Mouse (Mus musculus) limb, embryonic 11.5 days (tissue): ENCODE results near the gene Crybb2. TPM values are rescaled to one million over a fixed set of nuclear protein-coding genes. Genes with fewer than 3 reads are reported as not detected.
A peak's percentile ranks its signal among the peaks of the same experiment; 100 is the strongest.

Experiments used
- ATAC-seq: fragments of 200-750 bp; cut with Nextera tagmentation; 2 replicates; pipeline ENCODE4 v1.8.0; 2017; ENCODE audit warnings: low read depth; ENCODE audit not compliant: insufficient number of reproducible peaks, low FRiP score, low TSS enrichment
- DNase-seq: peaks from one replicate; pipeline ENCODE4 v3.0.0-alpha.2; 2015; ENCODE audit warnings: low spot score
- H3K27ac ChIP-seq: fragments of 300-500 bp; sonication (generic); replicated peaks from 2 replicates; pipeline ENCODE4 v1.5.1; 2014; ENCODE audit warnings: low read depth, mild to moderate bottlenecking, low read length
- H3K27me3 ChIP-seq: fragments of 300-500 bp; sonication (generic); 2 replicates; pipeline ENCODE4 v1.6.1; 2014; ENCODE audit warnings: mild to moderate bottlenecking, low read length, mixed read lengths; ENCODE audit not compliant: control insufficient read depth, insufficient read depth
- H3K36me3 ChIP-seq: fragments of 300-500 bp; sonication (generic); 2 replicates; pipeline ENCODE4 v1.6.1; 2014; ENCODE audit warnings: mild to moderate bottlenecking, low read length, moderate library complexity, mixed read lengths; ENCODE audit not compliant: control insufficient read depth, insufficient read depth
- H3K4me1 ChIP-seq: fragments of 300-500 bp; sonication (generic); 2 replicates; pipeline ENCODE4 v1.6.1; 2014; ENCODE audit warnings: low read length, mixed read lengths; ENCODE audit not compliant: control insufficient read depth, insufficient read depth
- H3K4me2 ChIP-seq: fragments of 300-500 bp; sonication (generic); 2 replicates; pipeline ENCODE4 v1.6.1; 2014; ENCODE audit warnings: low read depth, mild to moderate bottlenecking, moderate library complexity; ENCODE audit not compliant: severe bottlenecking
- H3K4me3 ChIP-seq: fragments of 300-500 bp; sonication (generic); 2 replicates; pipeline ENCODE4 v1.5.1; 2014; ENCODE audit warnings: low read depth, low read length
- H3K9ac ChIP-seq: fragments of 300-500 bp; sonication (generic); 2 replicates; pipeline ENCODE4 v1.6.1; 2014; ENCODE audit warnings: mild to moderate bottlenecking, low read length
- H3K9me3 ChIP-seq: fragments of 300-500 bp; sonication (generic); 2 replicates; pipeline ENCODE4 v1.6.1; 2016; ENCODE audit warnings: low read length; ENCODE audit not compliant: control insufficient read depth
- WGBS: fragments of 180-500 bp; shearing (Covaris S2); extraction: QIAGEN DNeasy Blood & Tissue Kit; methylation state at CpG from one replicate; pipeline ENCODE4 v1.1.7; 2014; 5-methylcytosine and 5-hydroxymethylcytosine counted together
- polyA plus RNA-seq: library from polyadenylated mRNA; unstranded; fragments of >200 nt; fragmentation: Nextera tagmentation; extraction: Ambion mirVana; gene quantifications from 2 replicates; pipeline ENCODE4 v1.2.1, GENCODE M21; 2014

Crybb2 gene
- polyA plus RNA-seq, 1 experiment from 2014 or later: not detected

DNA sequence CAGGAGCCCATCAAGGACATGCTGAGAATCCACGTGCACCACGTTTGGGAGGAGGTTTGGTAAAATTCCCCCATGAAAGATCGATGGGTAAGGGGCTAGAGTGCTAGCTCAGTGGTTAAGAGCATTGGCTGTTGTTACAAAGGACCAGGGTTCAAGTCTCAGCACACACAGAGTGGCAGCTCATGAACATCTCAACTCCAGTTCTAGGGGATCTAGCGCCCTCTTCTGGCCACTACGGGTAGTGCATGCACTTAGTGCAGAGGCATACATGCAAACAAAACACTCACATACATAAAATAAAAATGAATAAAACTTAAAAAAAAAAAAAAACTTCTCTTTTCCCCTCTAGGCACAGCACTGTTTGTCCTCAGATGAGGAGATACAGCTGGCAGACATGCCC is 8.8 kb upstream of the Crybb2 start:
- Histone ChIP-seq H3K36me3 (no peaks in the 10 kb centered on the region), H3K9me3 (0 out of 2 replicates have a peak, but pooled peaks cover 2% of the 10 kb centered on the region), H3K27ac (no peak overlapping the region), H3K4me3 (no peak overlapping the region), H3K9ac (no peak overlapping the region), H3K27me3 (no peaks in the 10 kb centered on the region), H3K4me2 (no peak overlapping the region), H3K4me1 (0 out of 2 replicates have a peak, but pooled peaks cover 2% of the 10 kb centered on the region)
- no peak for ATAC-seq
- peak; percentile 40 for DNase-seq
- WGBS: 66% methylated on average over 5 of the region's 5 CpGs

DNA sequence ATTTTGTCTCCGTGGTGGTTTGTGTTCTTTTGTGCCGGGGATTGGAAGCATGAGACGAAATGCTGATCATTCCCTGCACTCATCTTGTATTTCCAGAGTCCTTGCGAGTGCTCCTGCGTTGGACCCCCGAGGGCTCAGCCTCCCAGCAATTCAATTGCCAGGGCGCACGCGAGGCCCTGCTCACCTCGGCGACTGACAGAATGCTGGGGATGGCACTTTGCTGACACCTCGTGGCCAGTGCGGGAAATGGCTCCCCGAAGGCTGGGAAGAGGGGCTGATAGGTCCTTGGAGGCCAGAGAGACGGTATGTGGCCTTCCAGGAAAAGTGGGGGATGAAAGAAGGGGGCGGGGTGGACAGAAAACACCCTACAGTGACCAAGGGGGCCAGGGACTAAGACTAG is 15.6 kb downstream of the Crybb2 start:
- Histone ChIP-seq H3K27me3 (no peaks in the 10 kb centered on the region), H3K4me3 (no peak overlapping the region), H3K27ac (no peak overlapping the region), H3K4me2 (no peak overlapping the region), H3K9me3 (no peaks in the 10 kb centered on the region), H3K36me3 (no peaks in the 10 kb centered on the region), H3K4me1 (no peaks in the 10 kb centered on the region), H3K9ac (no peak overlapping the region)
- ATAC-seq: peak; percentile 35; the same call in 1 of the 2 replicates
- WGBS: 5% methylated on average over 16 of the region's 16 CpGs
- peak; percentile 91 for DNase-seq

DNA sequence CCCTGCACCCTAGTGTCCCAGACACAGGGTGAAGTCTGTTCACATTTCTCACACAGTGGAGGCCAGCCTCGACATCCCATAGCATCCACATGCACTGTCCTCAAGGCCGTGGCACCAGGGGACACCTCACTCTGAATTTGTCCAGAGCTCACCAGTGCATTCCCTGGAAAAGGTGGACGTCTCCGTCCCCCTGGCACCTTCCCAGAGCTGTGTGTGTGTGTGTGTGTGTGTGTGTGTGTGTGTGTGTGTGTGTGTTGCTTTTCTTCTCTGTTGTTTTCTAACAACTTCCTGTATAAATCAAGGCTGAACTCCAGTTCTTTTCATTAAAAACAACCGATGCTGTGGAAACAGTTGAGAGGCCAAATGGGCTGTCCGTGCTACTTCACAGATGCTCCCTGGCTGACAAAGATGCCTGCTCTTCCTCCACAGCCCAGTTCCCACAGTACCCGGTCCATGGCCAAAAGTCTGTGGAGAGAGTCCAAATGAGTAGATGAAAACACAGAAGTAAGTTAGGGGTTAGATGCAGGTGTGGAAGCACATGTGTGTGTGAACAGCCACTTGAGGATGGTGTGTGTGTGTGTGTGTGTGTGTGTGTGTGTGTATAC is 19.2 kb downstream of the Crybb2 start:
- Histone ChIP-seq H3K9ac (no peak overlapping the region), H3K4me1 (no peaks in the 10 kb centered on the region), H3K9me3 (no peaks in the 10 kb centered on the region), H3K36me3 (no peaks in the 10 kb centered on the region), H3K4me3 (no peak overlapping the region), H3K4me2 (no peak overlapping the region), H3K27me3 (no peaks in the 10 kb centered on the region), H3K27ac (no peak overlapping the region)
- WGBS: 68% methylated on average over 7 of the region's 7 CpGs
- DNase-seq: no peak
- ATAC-seq: no peak

DNA sequence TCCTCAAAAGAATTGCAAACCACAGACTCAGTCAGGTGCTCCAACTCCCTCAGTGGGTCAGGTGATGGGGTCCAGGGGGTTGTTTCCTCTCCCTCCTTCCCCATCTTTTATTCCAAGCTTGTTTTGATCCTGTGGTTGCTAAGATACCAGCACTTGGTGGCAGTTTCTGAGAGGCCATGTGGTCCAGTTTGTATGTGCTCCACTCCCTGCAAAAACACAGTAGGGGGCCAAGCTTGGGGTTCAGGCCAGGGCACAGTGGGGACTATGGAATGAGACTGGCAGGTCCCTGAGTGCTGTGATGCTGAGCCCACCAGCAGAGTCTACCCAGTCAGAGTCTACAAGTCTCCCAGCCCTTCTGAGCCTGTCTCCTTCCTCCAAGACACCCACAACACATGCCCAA is 20.0 kb downstream of the Crybb2 start:
- no peak for DNase-seq
- Histone ChIP-seq H3K4me1 (no peaks in the 10 kb centered on the region), H3K4me2 (no peak overlapping the region), H3K9ac (no peak overlapping the region; the same call in 1 of the 2 replicates), H3K27ac (no peak overlapping the region), H3K36me3 (no peaks in the 10 kb centered on the region), H3K4me3 (no peak overlapping the region), H3K9me3 (no peaks in the 10 kb centered on the region), H3K27me3 (no peaks in the 10 kb centered on the region)
- no peak for ATAC-seq

DNA sequence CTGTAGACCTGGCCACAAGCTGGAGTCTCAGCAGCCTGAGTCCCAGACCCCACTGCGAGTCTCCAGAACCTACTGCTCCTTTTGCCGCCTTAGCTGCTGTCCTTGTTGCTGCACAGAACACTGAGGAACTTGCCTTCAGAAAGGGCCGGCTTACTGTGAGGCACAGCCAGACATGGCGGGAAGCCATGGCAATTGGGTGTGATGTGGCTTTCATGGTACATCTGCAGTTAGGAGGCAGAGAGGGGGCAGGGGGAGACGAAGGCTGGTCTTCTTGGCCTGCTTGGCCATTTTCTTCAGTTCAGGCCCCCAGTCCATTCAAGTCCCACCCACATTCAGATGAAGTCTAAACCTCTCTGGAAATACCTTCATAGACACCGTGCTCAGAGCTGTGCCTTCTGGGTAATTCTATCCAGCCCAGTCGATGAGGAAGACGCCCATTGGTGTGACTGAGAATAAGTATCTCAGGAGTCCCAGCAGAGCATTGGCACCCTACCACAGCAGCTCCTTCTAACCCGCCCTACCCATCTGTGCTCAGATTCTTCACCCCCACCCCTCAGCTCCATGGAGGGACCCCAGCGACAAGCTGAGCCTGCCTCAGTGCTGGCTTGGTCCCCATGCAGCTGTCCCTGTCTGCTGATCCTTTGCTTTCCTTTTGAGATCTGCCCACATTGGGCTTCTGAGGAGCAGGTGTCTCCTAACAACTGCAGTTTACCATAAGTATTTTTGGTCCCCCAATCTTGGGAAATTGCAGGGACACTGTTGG is 24.2 kb downstream of the Crybb2 start:
- no peak for ATAC-seq
- Histone ChIP-seq H3K27me3 (no peaks in the 10 kb centered on the region), H3K9ac (no peak overlapping the region), H3K27ac (no peak overlapping the region), H3K36me3 (no peaks in the 10 kb centered on the region), H3K4me2 (no peak overlapping the region), H3K4me3 (no peak overlapping the region), H3K9me3 (no peaks in the 10 kb centered on the region), H3K4me1 (no peaks in the 10 kb centered on the region; the same call in 1 of the 2 replicates)
- WGBS: 86% methylated on average over 10 of the region's 10 CpGs
- no peak for DNase-seq

DNA sequence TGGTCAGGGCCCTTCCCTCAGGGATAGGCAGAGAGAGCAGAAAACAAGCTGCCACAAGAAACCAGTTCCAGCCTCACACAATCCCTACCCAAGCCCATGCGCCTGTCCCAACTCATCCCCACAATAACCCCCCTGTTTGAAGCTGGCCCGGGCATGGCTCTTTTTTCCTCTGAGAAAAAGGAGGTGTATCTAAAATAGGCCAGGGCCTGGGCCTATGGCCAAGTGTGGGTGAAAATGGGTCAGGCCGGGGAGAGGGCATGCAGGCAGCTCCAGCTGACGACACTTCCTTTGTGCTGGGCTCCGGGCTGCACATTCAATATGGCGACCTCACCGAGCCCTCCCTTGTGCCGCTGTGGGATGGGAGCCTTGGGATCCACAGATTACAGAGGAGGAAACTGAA is 26.4 kb downstream of the Crybb2 start:
- Histone ChIP-seq H3K27me3 (no peaks in the 10 kb centered on the region), H3K4me2 (no peak overlapping the region), H3K9ac (no peak overlapping the region), H3K4me1 (no peaks in the 10 kb centered on the region; the same call in 1 of the 2 replicates), H3K27ac (no peak overlapping the region), H3K4me3 (no peak overlapping the region), H3K9me3 (no peaks in the 10 kb centered on the region), H3K36me3 (no peaks in the 10 kb centered on the region)
- WGBS: 95% methylated on average over 8 of the region's 8 CpGs
- DNase-seq (no peak), ATAC-seq (no peak)

DNA sequence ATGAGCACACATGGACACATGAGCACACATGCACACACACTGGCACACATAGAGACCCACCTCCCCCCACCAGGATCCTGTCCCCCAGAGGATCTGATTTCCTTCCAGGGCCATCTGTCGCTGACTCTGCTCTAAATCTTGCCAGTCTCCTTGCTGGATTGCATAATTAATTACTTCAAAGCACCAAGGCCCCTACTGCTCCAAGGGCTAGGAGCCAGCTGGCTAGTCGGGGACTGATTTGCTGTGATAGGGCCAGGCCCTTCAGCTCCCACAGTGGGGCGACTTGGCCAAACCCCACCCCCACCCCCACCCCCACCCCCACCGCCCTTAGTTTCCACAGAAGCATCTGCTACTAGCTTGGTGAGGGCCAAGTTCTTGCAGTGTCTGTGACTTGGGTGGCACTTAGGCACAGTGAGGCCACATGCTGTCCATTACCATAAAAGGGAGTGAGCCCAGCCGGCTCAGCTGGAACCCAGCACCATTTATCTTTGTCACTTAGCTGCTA is 28.3 kb downstream of the Crybb2 start:
- H3K36me3 ChIP-seq: no peaks in the 10 kb centered on the region
- H3K27ac ChIP-seq: no peak overlapping the region
- H3K27me3 ChIP-seq: no peaks in the 10 kb centered on the region
- WGBS: under 1% methylated on average over 5 of the region's 5 CpGs
- no peaks in the 10 kb centered on the region; the same call in 1 of the 2 replicates for H3K4me1 ChIP-seq
- H3K4me2 ChIP-seq: no peak overlapping the region
- peak; percentile 33 for DNase-seq
- ATAC-seq: peak; percentile 44; the same call in 1 of the 2 replicates
- H3K9me3 ChIP-seq: no peaks in the 10 kb centered on the region
- no peak overlapping the region for H3K4me3 ChIP-seq
- no peak overlapping the region for H3K9ac ChIP-seq

DNA sequence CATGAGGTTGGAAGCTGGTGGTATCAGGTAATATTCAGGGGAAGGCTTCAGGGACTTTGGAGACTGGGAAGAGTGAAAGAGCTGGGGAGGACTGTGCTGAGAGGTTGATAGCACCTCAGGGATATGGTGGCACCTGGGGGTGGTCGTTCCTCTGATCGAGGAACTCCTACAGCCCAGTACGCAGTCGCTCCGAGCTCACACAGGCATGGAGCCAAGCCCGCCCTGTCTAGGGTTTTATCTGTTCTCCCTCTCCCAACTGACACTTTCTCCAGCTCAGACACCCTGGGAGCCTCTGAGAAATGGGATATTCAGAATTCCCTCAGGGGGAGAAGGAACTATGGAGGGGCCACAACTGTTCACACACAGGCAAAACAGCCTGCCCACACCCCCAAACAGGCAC is 29.1 kb downstream of the Crybb2 start:
- H3K27ac ChIP-seq: no peak overlapping the region
- 70% methylated on average over 6 of the region's 6 CpGs for WGBS
- H3K9me3 ChIP-seq: no peaks in the 10 kb centered on the region
- ATAC-seq: no peak
- no peak overlapping the region for H3K4me3 ChIP-seq
- no peak overlapping the region for H3K4me2 ChIP-seq
- H3K27me3 ChIP-seq: no peaks in the 10 kb centered on the region
- no peaks in the 10 kb centered on the region; the same call in 1 of the 2 replicates for H3K4me1 ChIP-seq
- H3K36me3 ChIP-seq: no peaks in the 10 kb centered on the region
- H3K9ac ChIP-seq: no peak overlapping the region
- DNase-seq: no peak
